Mouse (Mus musculus): ENCODE results near the gene H2-Q10.

GRCm38 (mm10) chr17:35485702-35486101, 15.8 kb downstream of the H2-Q10 start:
- no peak for TF ChIP-seq CTCF (IDR thresholded peaks at IDR 0.05; ENCODE audit: control insufficient read depth, insufficient read depth, insufficient replicate concordance, low read depth, low read length)
- no peak for TF ChIP-seq POLR2A (IDR thresholded peaks at IDR 0.05; ENCODE audit: control insufficient read depth, low read depth, low read length)
